Mouse (Mus musculus): Measurements from ENCODE around the gene Rims1. TPM values are rescaled to one million over a fixed set of nuclear protein-coding genes. Genes with fewer than 3 reads are reported as not detected.

The Rims1 gene
- not detected in 2 replicates for polyA plus RNA-seq (2012; ENCODE audit: insufficient read depth, insufficient read length, low replicate concordance, missing spikeins)

DNA sequence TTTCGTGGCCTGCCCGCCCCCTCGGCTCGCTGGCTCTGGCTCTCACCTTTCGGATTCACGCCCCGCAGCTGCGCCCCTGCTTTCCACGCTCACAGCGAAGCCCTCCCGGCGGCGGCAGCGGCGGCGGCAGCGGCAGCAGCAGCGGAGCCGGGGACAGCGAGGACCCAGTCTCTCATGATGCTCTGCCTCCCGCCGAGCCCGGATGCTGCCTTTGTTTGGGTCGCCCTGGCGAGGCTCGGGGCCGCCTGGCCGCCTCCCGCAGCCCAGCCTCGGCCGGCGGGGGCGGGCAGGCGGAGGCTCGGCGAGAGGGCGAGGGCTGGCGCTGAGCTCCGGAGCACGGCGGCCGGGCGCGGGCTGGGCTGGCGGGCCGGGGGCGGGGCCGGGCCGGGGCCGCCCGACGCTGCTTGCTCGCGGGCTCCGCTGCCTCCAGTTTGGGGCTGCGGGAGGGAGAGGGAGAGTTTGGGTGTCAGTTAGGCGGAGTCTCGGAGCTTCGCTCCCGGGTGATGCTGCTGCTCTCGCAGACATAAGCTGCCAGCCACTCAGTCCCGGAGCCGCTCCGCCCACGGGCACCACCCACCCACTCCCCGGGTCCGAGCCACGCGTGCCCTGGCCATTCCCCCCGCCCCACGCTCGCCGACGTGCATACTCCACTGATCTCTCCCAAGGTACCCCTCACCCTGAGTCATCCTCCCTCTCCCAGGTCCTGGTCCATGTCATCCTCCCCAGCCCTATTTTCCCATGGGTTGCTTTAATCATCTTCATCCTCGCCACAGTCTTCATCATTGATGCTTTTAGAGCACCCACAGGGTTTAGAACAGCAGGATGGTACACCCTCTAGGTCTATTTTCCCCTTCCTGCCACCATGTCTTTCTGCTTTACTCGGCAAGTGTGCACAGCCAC is at the start of gene Rims1:
Gene Rims1 (minus strand): TSS at position 269 of the 900 bp plus-strand sequence.
- H3K27ac ChIP-seq (ENCODE audit: insufficient read depth, low read depth, low read length): no peak within 1 kb of the TSS
- 1% methylated on average over 75 of the region's 76 CpGs for WGBS
- TF ChIP-seq CTCF (IDR thresholded peaks at IDR 0.05; ENCODE audit: insufficient read depth, low read depth, low read length): no peak
- no peak for TF ChIP-seq POLR2A (IDR thresholded peaks at IDR 0.05; ENCODE audit: insufficient read depth, low read depth, low read length)
- peaks cover 11% of the 10 kb centered on the region for H3K4me1 ChIP-seq (ENCODE audit: control insufficient read depth, insufficient read depth, low read length)
- peak within 1 kb of the TSS; percentile 57 for H3K4me3 ChIP-seq (ENCODE audit: insufficient read depth, low read depth, low read length)

DNA sequence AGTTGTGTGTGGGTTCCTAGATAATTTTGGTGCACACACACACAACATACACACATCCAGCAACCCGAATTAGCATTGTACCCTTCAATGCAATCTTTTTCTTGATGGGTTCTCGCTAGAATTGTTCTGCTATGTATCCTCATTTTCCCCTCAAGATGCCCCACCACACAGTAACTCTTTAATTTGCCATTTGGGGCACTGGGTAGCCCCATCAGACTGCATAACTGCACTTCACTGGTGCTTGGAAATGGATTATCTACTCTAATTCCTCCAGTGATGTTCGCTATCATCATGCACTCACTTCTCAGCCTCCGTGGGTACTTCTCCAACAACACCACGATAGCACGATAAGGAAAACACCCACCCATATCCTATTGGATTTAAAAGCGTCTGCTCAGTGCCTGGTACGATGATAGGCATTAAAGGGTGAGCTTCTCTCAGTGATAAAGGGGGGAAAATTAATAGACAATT is 867 bp upstream of the Rims1 start:
- WGBS: 15% methylated on average over 8 of the region's 8 CpGs
- Histone ChIP-seq H3K4me3 (ENCODE audit: insufficient read depth, low read depth, low read length) (no peak overlapping the region), H3K27ac (ENCODE audit: insufficient read depth, low read depth, low read length) (no peak overlapping the region), H3K4me1 (ENCODE audit: control insufficient read depth, insufficient read depth, low read length) (peaks cover 11% of the 10 kb centered on the region)
- TF ChIP-seq POLR2A (IDR thresholded peaks at IDR 0.05; ENCODE audit: insufficient read depth, low read depth, low read length) (no peak), CTCF (IDR thresholded peaks at IDR 0.05; ENCODE audit: insufficient read depth, low read depth, low read length) (no peak)

DNA sequence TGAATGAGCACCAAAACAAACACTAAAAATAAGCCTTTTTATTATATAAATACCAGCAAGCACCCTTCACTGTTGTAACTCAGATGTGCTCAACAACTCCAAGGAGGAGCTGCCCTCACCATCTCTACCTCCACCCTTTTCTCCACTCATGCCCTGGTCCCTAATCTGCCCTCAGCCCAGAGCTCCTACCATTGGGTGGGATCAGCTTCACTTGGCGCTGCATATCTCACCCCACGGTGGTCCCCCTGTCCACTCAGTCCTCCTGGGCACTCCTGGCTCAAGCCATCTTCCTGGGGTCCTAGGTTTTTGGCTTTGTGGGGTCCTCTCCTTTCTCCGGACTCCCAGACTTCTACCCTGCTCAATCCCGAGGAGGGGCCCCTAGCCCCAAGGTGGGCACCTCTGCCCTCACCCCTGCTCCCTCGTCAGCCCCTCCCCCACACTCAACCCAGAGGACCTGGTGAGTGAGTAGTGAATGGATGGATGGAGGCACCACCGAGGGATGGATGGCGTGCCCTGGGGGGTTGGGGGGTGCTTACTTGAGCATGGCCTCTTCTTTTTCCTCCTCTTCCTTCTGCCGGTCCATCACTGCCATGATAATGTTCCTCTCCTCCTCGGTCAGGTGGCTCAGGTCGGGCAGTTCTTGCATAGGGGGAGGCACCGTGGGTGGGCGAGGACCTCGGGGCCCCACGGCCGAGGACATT is 619 bp downstream of the Rims1 start:
- Histone ChIP-seq H3K27ac (ENCODE audit: insufficient read depth, low read depth, low read length) (no peak overlapping the region), H3K4me3 (ENCODE audit: insufficient read depth, low read depth, low read length) (peak overlapping the region; percentile 57), H3K4me1 (ENCODE audit: control insufficient read depth, insufficient read depth, low read length) (peaks cover 11% of the 10 kb centered on the region)
- WGBS: 10% methylated on average over 15 of the region's 15 CpGs
- TF ChIP-seq CTCF (IDR thresholded peaks at IDR 0.05; ENCODE audit: insufficient read depth, low read depth, low read length) (no peak), POLR2A (IDR thresholded peaks at IDR 0.05; ENCODE audit: insufficient read depth, low read depth, low read length) (no peak)

DNA sequence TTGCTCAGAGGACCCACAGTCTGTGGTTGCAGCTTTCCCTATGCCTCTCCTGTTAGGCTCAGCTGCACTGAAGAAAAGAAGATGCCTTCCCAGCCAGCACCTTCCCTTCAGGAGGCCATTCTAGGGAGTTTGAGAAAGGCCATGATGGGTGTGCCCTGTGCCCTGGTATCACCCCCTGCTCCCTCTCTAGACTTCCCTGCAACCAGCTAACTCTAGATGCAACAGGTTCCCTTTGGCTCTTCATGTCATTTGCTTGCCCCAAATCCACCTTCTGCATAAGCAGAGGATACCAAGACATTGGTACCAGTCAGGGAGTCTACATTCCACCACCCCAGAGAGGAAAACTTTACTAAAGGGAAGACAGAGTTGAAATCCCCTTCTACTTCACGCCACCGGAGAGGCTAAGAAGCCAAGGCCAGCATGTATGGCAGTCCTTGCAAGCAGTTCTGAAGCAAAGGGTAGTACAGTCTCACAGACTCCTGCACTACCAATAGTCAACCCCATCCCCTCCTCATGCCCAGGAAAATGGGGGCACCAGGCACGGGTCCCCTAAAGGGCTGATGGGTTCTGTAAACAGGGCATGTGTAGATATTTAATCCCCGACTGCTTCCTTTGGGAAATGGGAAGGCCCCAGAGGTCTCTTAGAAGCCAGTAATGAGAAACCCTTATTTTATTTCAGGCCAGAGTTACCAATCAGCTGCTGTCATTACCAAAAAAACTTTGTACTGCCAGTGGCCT is 1.5 kb downstream of the Rims1 start:
- TF ChIP-seq CTCF (IDR thresholded peaks at IDR 0.05; ENCODE audit: insufficient read depth, low read depth, low read length): no peak
- TF ChIP-seq POLR2A (IDR thresholded peaks at IDR 0.05; ENCODE audit: insufficient read depth, low read depth, low read length): no peak
- H3K4me3 ChIP-seq (ENCODE audit: insufficient read depth, low read depth, low read length): peak overlapping the region; percentile 15; the same call in 1 of the 2 replicates
- H3K27ac ChIP-seq (ENCODE audit: insufficient read depth, low read depth, low read length): no peak overlapping the region
- 83% methylated on average over 4 of the region's 4 CpGs for WGBS
- peaks cover 11% of the 10 kb centered on the region for H3K4me1 ChIP-seq (ENCODE audit: control insufficient read depth, insufficient read depth, low read length)

DNA sequence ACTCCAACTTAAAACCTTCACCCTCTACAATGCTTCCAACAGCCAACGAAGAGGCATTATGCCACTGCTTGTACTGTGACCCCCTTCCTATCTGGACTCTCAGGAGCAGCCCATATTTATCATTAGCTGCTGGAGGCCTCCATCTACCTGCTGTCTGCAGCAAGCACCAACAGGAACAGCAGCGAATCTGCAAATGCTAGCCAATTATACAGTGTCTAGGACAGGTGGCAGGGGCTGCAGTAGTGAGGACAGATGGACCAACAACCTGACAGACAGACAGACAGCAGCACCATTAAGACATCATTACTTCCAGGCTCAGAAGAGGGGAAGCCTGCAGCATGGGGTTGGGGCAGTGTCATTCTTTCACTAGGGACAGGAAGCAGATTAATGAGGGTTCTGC is 2.3 kb downstream of the Rims1 start:
- 77% methylated on average over 2 of the region's 2 CpGs for WGBS
- Histone ChIP-seq H3K4me3 (ENCODE audit: insufficient read depth, low read depth, low read length) (no peak overlapping the region), H3K4me1 (ENCODE audit: control insufficient read depth, insufficient read depth, low read length) (peaks cover 11% of the 10 kb centered on the region), H3K27ac (ENCODE audit: insufficient read depth, low read depth, low read length) (no peak overlapping the region)
- TF ChIP-seq POLR2A (IDR thresholded peaks at IDR 0.05; ENCODE audit: insufficient read depth, low read depth, low read length) (no peak), CTCF (IDR thresholded peaks at IDR 0.05; ENCODE audit: insufficient read depth, low read depth, low read length) (no peak)

DNA sequence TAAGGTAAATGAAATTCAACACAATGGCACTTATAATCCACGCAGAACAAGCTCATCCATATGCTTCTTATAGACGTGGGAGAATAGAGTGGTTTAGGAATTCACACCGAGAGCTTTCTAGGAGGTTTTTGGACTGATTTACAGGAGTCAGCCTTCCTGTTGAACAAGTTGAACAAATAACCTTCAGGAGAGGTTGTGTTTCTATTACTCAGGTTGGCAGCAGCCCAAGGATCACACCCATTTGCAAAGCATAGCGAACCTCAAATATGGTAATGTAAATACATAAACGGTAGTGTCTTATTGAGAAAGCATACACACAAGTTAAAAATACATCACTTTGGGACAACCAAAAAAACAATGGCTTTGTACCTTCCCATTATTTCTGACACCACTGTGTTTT is 5.5 kb downstream of the Rims1 start:
- Histone ChIP-seq H3K27ac (ENCODE audit: insufficient read depth, low read depth, low read length) (no peak overlapping the region), H3K4me3 (ENCODE audit: insufficient read depth, low read depth, low read length) (no peak overlapping the region), H3K4me1 (ENCODE audit: control insufficient read depth, insufficient read depth, low read length) (peaks cover 6% of the 10 kb centered on the region)
- no peak for TF ChIP-seq CTCF (IDR thresholded peaks at IDR 0.05; ENCODE audit: insufficient read depth, low read depth, low read length)
- TF ChIP-seq POLR2A (IDR thresholded peaks at IDR 0.05; ENCODE audit: insufficient read depth, low read depth, low read length): no peak
- 87% methylated on average over 5 of the region's 5 CpGs for WGBS

DNA sequence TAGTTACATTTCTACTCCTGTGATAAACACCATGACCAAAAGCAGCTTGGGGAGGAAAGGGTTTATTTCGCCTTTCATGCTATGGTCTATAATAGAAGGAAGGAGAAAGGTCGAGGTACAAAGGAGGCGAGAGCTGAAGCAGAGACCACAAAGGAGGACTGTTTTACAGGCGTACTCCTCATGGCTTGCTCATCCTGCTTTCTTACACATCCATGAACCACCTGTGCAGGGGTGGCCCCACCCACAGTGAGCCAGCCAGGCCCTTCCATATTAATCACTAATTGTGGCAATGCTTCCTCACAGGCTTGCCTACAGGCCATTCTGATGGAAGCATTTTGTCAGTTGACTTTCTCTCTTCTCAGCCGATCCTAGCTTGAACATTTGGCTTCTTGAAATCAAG is 8.7 kb downstream of the Rims1 start:
- H3K4me1 ChIP-seq (ENCODE audit: control insufficient read depth, insufficient read depth, low read length): no peaks in the 10 kb centered on the region
- no peak for TF ChIP-seq POLR2A (IDR thresholded peaks at IDR 0.05; ENCODE audit: insufficient read depth, low read depth, low read length)
- TF ChIP-seq CTCF (IDR thresholded peaks at IDR 0.05; ENCODE audit: insufficient read depth, low read depth, low read length): no peak
- no peak overlapping the region for H3K27ac ChIP-seq (ENCODE audit: insufficient read depth, low read depth, low read length)
- 83% methylated on average over 5 of the region's 5 CpGs for WGBS
- no peak overlapping the region for H3K4me3 ChIP-seq (ENCODE audit: insufficient read depth, low read depth, low read length)

DNA sequence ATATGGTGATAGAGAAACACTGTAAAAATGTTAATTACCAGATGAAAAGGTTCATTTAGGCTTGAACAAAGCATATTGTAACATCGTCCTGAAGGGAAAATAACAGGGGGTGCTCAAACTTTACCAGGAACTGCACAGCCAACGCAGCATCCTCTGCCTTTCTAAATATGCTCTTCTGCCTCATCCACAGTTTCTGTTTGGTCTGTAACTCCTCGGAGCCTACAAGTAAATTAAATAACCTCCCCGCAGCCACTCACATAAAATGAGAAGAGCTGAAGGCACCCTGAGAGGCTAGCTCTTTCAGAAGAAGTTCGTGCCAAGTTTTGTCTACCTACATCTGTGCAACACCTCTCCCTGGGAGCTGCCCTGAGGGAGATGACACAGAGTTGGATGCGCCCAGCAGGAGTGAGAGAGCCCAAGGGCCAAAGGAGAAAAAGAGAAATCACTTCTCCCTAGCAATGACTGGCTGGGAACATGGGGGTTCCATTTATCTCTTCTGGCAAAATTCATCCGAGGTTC is 16.3 kb downstream of the Rims1 start:
- no peak for TF ChIP-seq CTCF (IDR thresholded peaks at IDR 0.05; ENCODE audit: insufficient read depth, low read depth, low read length)
- H3K4me3 ChIP-seq (ENCODE audit: insufficient read depth, low read depth, low read length): no peak overlapping the region
- WGBS: 17% methylated on average over 7 of the region's 7 CpGs
- H3K27ac ChIP-seq (ENCODE audit: insufficient read depth, low read depth, low read length): no peak overlapping the region
- H3K4me1 ChIP-seq (ENCODE audit: control insufficient read depth, insufficient read depth, low read length): 0 out of 2 replicates have a peak, but pooled peaks cover 3% of the 10 kb centered on the region

Measured in olfactory bulb, adult 2 months (tissue).